Mouse (Mus musculus) cortical plate, adult 2 months (tissue): ENCODE measurements around the gene AC131692.1.

Experiments
- CTCF ChIP-seq: fragments of 200-500 bp; IDR thresholded peaks from 2 replicates; pipeline ENCODE4 v1.5.1; 2011; ENCODE audit warnings: mild to moderate bottlenecking, control low read depth, low read length; ENCODE audit not compliant: insufficient read depth; ENCODE audit errors: extremely low read depth
- POLR2A ChIP-seq: fragments of 200-500 bp; IDR thresholded peaks from 2 replicates; pipeline ENCODE4 v1.6.1; 2011; ENCODE audit warnings: mild to moderate bottlenecking, low read length, control low read depth; ENCODE audit not compliant: insufficient read depth; ENCODE audit errors: extremely low read depth

GRCm38 (mm10) chr19:6066571-6066970 is 27.6 kb upstream of the AC131692.1 start:
- TF ChIP-seq POLR2A: no peak
- no peak for TF ChIP-seq CTCF
